16 mouse cellular contexts compared by ENCODE assay signal in genomic region chr6:124993365-124993764, GRCm38 (mm10). TPM values are rescaled to one million over a fixed set of nuclear protein-coding genes. Genes with fewer than 3 reads are reported as not detected.
DNase-seq lines count a peak whose midpoint lies in the region; ATAC-seq and TF ChIP-seq lines count a peak whose summit lies in the region.
"Had no signal": no experiment of that assay in that cellular context is flagged by ENCODE, and none has a peak within 500 bp of the region (broad histone marks: within the 10 kb centered on the region; RNA-seq: fewer than 3 reads in every experiment).

No protein-coding gene starts in this region.

- H3K9ac ChIP-seq in forebrain, embryonic 15.5 days (replicated peaks): no peak overlapping the region
- no peak overlapping the region for H3K9ac ChIP-seq in forebrain, embryonic 13.5 days
- H3K9ac ChIP-seq: embryonic facial prominence, embryonic 12.5 days; liver, embryonic 14.5 days had no signal

- TF ChIP-seq POLR2A in myocyte (IDR thresholded peaks at IDR 0.05; ENCODE audit: insufficient read length, low read depth): no peak

- peak; percentile 30 for DNase-seq in ovary, adult 18-20 months (ENCODE audit: low spot score)
- DNase-seq in ovary, postnatal 36 days (ENCODE audit: low spot score): no peak
- DNase-seq in adrenal gland, postnatal 25 days: peak; percentile 66
- DNase-seq in urinary bladder, postnatal 10 days (ENCODE audit: low spot score): no peak
- DNase-seq in retina, embryonic 14.5 days (ENCODE audit: low spot score): no peak
- DNase-seq: cerebellum, postnatal 36 days; lung, postnatal 14 days had no signal

- H3ac ChIP-seq in myocyte (ENCODE audit: control insufficient read depth, insufficient read length): no peak overlapping the region

- peaks cover 6% of the 10 kb centered on the region; the same call in 1 of the 2 replicates for H3K27me3 ChIP-seq in forebrain, embryonic 15.5 days
- peaks cover 52% of the 10 kb centered on the region for H3K27me3 ChIP-seq in forebrain, embryonic 13.5 days
- H3K27me3 ChIP-seq in myocyte (ENCODE audit: control insufficient read depth, insufficient read depth, insufficient read length): peaks cover 9% of the 10 kb centered on the region

- no peak for ATAC-seq in forebrain, embryonic 15.5 days (replicated peaks)
- no peak for ATAC-seq in forebrain, embryonic 13.5 days
- ATAC-seq: midbrain, embryonic 15.5 days had no signal

- no peak overlapping the region for H3K4me3 ChIP-seq in forebrain, embryonic 15.5 days
- no peak overlapping the region for H3K4me3 ChIP-seq in forebrain, embryonic 13.5 days
- H3K4me3 ChIP-seq in myocyte: no peak overlapping the region
- H3K4me3 ChIP-seq: embryonic facial prominence, embryonic 12.5 days had no signal

- 84% methylated on average over 9 of the region's 9 CpGs for WGBS in forebrain, embryonic 15.5 days
- WGBS in forebrain, embryonic 13.5 days: 83% methylated on average over 9 of the region's 9 CpGs

- peak overlapping the region; percentile 55 for H3K27ac ChIP-seq in forebrain, embryonic 15.5 days (replicated peaks)
- H3K27ac ChIP-seq in forebrain, embryonic 13.5 days: no peak overlapping the region
- H3K27ac ChIP-seq: embryonic facial prominence, embryonic 12.5 days; liver, embryonic 14.5 days; neural tube, embryonic 13.5 days had no signal

- no peaks in the 10 kb centered on the region for H3K9me3 ChIP-seq in forebrain, embryonic 15.5 days
- H3K9me3 ChIP-seq in forebrain, embryonic 13.5 days (replicated peaks): peaks cover 8% of the 10 kb centered on the region
- H3K9me3 ChIP-seq: midbrain, embryonic 15.5 days had no signal

- peaks cover 23% of the 10 kb centered on the region for H3K4me1 ChIP-seq in forebrain, embryonic 15.5 days
- H3K4me1 ChIP-seq in forebrain, embryonic 13.5 days: peaks cover 27% of the 10 kb centered on the region

- H3K79me2 ChIP-seq in myocyte (ENCODE audit: control insufficient read depth, insufficient read depth): no peaks in the 10 kb centered on the region

- H3K36me3 ChIP-seq in forebrain, embryonic 15.5 days: no peaks in the 10 kb centered on the region
- H3K36me3 ChIP-seq in forebrain, embryonic 13.5 days (ENCODE audit: poor library complexity, severe bottlenecking): no peaks in the 10 kb centered on the region
- no peaks in the 10 kb centered on the region for H3K36me3 ChIP-seq in myocyte (ENCODE audit: control insufficient read depth, insufficient read depth)
- H3K36me3 ChIP-seq: embryonic facial prominence, embryonic 12.5 days; G1E; hindbrain, embryonic 10.5 days; midbrain, embryonic 15.5 days; neural tube, embryonic 13.5 days had no signal

- no peak overlapping the region for H3K4me2 ChIP-seq in forebrain, embryonic 15.5 days (replicated peaks)
- H3K4me2 ChIP-seq in forebrain, embryonic 13.5 days: no peak overlapping the region
- H3K4me2 ChIP-seq in myocyte (ENCODE audit: low read depth): no peak overlapping the region

TF ChIP-seq in myocyte, 11 proteins besides CTCF, POLR2A, EP300 and RAD21:
- TF ChIP-seq TCF3 (IDR thresholded peaks at IDR 0.05; ENCODE audit: insufficient read length, low read depth): no peak
- TF ChIP-seq MYOD1 (IDR thresholded peaks at IDR 0.05; ENCODE audit: control insufficient read depth in 1 of 3, insufficient read length in 2 of 3, low read depth in 2 of 3): no peak
- no peak for TF ChIP-seq TCF12 (IDR thresholded peaks at IDR 0.05; ENCODE audit: insufficient read depth, poor library complexity, severe bottlenecking)
- TF ChIP-seq E2F4 (IDR thresholded peaks at IDR 0.05; ENCODE audit: insufficient read depth): no peak
- no peak for TF ChIP-seq REST (IDR thresholded peaks at IDR 0.05; ENCODE audit: insufficient read depth, insufficient read length)
- TF ChIP-seq MYOG (IDR thresholded peaks at IDR 0.05; ENCODE audit: control insufficient read depth in 1 of 3, insufficient read depth in 1 of 3, insufficient read length in 2 of 3, low read depth in 2 of 3): no peak
- TF ChIP-seq SRF (IDR thresholded peaks at IDR 0.05; ENCODE audit: control insufficient read depth, insufficient read length, low read depth): no peak
- peak; percentile 95 for TF ChIP-seq USF1 (IDR thresholded peaks at IDR 0.05; ENCODE audit: low read depth)
- TF ChIP-seq POLR2AphosphoS2 (IDR thresholded peaks at IDR 0.05; ENCODE audit: insufficient read length, low read depth): no peak
- peak; percentile 81 for TF ChIP-seq MAX (IDR thresholded peaks at IDR 0.05; ENCODE audit: low read depth)
- no peak for TF ChIP-seq CEBPB (IDR thresholded peaks at IDR 0.05; ENCODE audit: insufficient read depth, poor library complexity, severe bottlenecking)
TF ChIP-seq in myocyte: peak in this region for 2.

RNA-seq across cellular contexts. Expression of gene Pianp, which starts 3.1 kb away (rescaled TPM):
- 29.9 and 30.4 TPM in 2 replicates for polyA plus RNA-seq in forebrain, embryonic 15.5 days (2015; fragmentation: Nextera tagmentation; extraction: Ambion mirVana)
- polyA plus RNA-seq in forebrain, embryonic 13.5 days (2015; fragmentation: Nextera tagmentation; extraction: Ambion mirVana): 13.0 and 16.1 TPM in 2 replicates
- total RNA-seq in adrenal gland, postnatal 25 days (2021): 1.2 and 2.1 TPM in 2 replicates
- polyA plus RNA-seq in myocyte (2012; fragmentation: generic; extraction: Trizol): 1.1 TPM
- total RNA-seq: G1E had no signal
- polyA plus RNA-seq: G1E had no signal

RNA-seq across cellular contexts. Expression of gene Zfp384, which starts 15.6 kb away (rescaled TPM):
- polyA plus RNA-seq in forebrain, embryonic 15.5 days (2015; fragmentation: Nextera tagmentation; extraction: Ambion mirVana): 16.7 and 21.7 TPM in 2 replicates
- 18.1 and 19.9 TPM in 2 replicates for polyA plus RNA-seq in forebrain, embryonic 13.5 days (2015; fragmentation: Nextera tagmentation; extraction: Ambion mirVana)
- total RNA-seq in adrenal gland, postnatal 25 days (2021): 59.6 and 61.3 TPM in 2 replicates
- 20.8 TPM for polyA plus RNA-seq in myocyte (2012; fragmentation: generic; extraction: Trizol)

RNA-seq across cellular contexts. Expression of gene Cops7a, which starts 28.0 kb away (rescaled TPM):
- polyA plus RNA-seq in forebrain, embryonic 15.5 days (2015; fragmentation: Nextera tagmentation; extraction: Ambion mirVana): 90.2 and 93.6 TPM in 2 replicates
- polyA plus RNA-seq in forebrain, embryonic 13.5 days (2015; fragmentation: Nextera tagmentation; extraction: Ambion mirVana): 89.0 and 99.3 TPM in 2 replicates
- total RNA-seq in adrenal gland, postnatal 25 days (2021): 172 and 177 TPM in 2 replicates
- polyA plus RNA-seq in myocyte (2012; fragmentation: generic; extraction: Trizol): 142 TPM

RNA-seq across cellular contexts. Expression of gene Ing4, which starts 46.2 kb away (rescaled TPM):
- polyA plus RNA-seq in forebrain, embryonic 15.5 days (2015; fragmentation: Nextera tagmentation; extraction: Ambion mirVana): 207 and 211 TPM in 2 replicates
- polyA plus RNA-seq in forebrain, embryonic 13.5 days (2015; fragmentation: Nextera tagmentation; extraction: Ambion mirVana): 190 and 200 TPM in 2 replicates
- 82.3 and 102 TPM in 2 replicates for total RNA-seq in adrenal gland, postnatal 25 days (2021)
- polyA plus RNA-seq in myocyte (2012; fragmentation: generic; extraction: Trizol): 31.2 TPM

RNA-seq across cellular contexts. Expression of gene Acrbp, which starts 56.1 kb away (rescaled TPM):
- polyA plus RNA-seq in forebrain, embryonic 15.5 days (2015; fragmentation: Nextera tagmentation; extraction: Ambion mirVana): 21.9 and 26.2 TPM in 2 replicates
- polyA plus RNA-seq in forebrain, embryonic 13.5 days (2015; fragmentation: Nextera tagmentation; extraction: Ambion mirVana): 19.1 and 20.9 TPM in 2 replicates
- 10.4 and 11.7 TPM in 2 replicates for total RNA-seq in adrenal gland, postnatal 25 days (2021)
- 1.4 TPM for polyA plus RNA-seq in myocyte (2012; fragmentation: generic; extraction: Trizol)

Comparison
In these comparisons a context has a peak if more than half of its experiments do, and no peak if none do; other contexts are left out.
1. DNase-seq: peak in ovary, adult 18-20 months (single experiment) and adrenal gland, postnatal 25 days (single experiment); none in ovary, postnatal 36 days (single experiment), urinary bladder, postnatal 10 days (single experiment) and retina, embryonic 14.5 days (single experiment).